Mouse (Mus musculus): ENCODE measurements around the gene Nol10. TPM values are rescaled to one million over a fixed set of nuclear protein-coding genes. Genes with fewer than 3 reads are reported as not detected.

Gene Nol10
- total RNA-seq (2017), result 20.1 and 23.1 TPM in 2 replicates

- ATAC-seq (replicated peaks; ENCODE audit: low read depth, poor library complexity, severe bottlenecking), result peak; percentile 97
These were observed at the start of gene Nol10 for GRCm38 (mm10) chr12:17348048-17349036. TSS of gene Nol10 (plus strand) at chr12:17348458.

GRCm38 (mm10) chr12:17299902-17300301 is 48.4 kb upstream of the Nol10 start:
- no peak for ATAC-seq (replicated peaks; ENCODE audit: low read depth, poor library complexity, severe bottlenecking)

- ATAC-seq (replicated peaks; ENCODE audit: low read depth, poor library complexity, severe bottlenecking), result no peak
These were observed 42.8 kb upstream of the Nol10 start for GRCm38 (mm10) chr12:17305445-17305844.

GRCm38 (mm10) chr12:17308246-17308645 is 40.0 kb upstream of the Nol10 start:
- 0 out of 2 replicates have a peak, but pooled peaks have one; percentile 15 for ATAC-seq (replicated peaks; ENCODE audit: low read depth, poor library complexity, severe bottlenecking)

GRCm38 (mm10) chr12:17310852-17311839 is 37.1 kb upstream of the Nol10 start:
- ATAC-seq (replicated peaks; ENCODE audit: low read depth, poor library complexity, severe bottlenecking), result no peak

DNA sequence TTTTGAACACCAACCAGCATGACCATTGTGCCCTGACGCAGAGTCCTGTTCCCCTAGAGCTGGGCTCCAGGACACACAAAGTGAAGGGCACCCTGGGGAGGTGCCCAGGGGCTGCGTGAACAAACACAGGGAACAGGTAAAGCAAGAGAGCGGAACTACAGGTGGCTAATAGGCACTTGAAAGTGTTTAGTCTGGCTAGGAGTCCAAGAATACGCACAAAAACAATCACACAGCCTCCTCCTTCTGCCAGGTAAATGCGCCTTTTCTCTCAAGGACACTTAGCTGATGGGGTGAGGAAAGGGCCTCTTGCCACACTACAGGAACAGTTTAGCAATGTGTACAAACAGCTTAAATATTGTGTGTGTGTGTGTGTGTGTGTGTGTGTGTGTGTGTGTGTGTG is 32.2 kb upstream of the Nol10 start:
- ATAC-seq (replicated peaks; ENCODE audit: low read depth, poor library complexity, severe bottlenecking), result no peak

DNA sequence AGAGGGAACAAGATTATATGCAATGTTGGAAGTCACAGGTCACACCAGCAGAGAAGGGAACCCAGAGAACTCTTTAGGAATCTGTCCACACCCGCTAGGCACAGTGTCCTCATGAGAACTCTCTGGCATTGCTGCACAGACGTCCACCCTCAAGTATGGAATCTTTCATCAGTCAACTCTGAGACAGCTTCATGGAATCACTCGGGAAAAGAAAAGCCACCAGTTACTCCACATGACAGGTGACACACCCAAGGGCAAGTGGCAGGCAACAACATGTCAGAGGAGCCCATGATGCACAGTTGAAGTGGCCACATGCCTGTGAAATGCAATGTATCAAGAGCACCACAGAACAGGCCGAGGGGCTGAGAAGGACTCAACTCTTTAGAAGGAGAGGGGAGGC is 30.3 kb upstream of the Nol10 start:
- ATAC-seq (replicated peaks; ENCODE audit: low read depth, poor library complexity, severe bottlenecking), result no peak

- ATAC-seq (replicated peaks; ENCODE audit: low read depth, poor library complexity, severe bottlenecking), result no peak
These were observed 29.8 kb upstream of the Nol10 start for GRCm38 (mm10) chr12:17318453-17318852.

GRCm38 (mm10) chr12:17324549-17325470 is 23.4 kb upstream of the Nol10 start:
- ATAC-seq (replicated peaks; ENCODE audit: low read depth, poor library complexity, severe bottlenecking), result peak; percentile 64

DNA sequence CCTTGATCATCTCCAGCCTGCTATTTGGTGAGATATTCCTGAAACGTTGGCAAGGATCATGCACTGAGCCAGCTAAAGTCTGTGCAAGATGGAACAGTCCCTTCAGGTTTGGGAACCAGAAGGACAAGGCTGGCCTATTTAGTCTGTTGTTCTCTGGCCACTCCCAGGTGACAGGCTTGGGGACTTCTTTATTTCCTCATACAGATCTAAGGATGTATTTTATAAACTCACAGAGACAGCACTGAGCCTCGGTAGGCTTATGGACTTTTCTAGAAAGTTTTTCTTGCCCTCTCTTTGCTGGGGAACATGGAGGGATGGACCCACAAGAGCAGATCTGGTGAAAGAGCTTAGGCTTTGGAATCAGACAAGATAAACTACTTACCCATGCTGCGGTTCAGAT is 19.0 kb upstream of the Nol10 start, which contains the start of gene Atp6v1c2:
Atp6v1c2 (minus strand) TSS at position 101 of the 400 bp plus-strand sequence.
- no peak for ATAC-seq (replicated peaks; ENCODE audit: low read depth, poor library complexity, severe bottlenecking)

DNA sequence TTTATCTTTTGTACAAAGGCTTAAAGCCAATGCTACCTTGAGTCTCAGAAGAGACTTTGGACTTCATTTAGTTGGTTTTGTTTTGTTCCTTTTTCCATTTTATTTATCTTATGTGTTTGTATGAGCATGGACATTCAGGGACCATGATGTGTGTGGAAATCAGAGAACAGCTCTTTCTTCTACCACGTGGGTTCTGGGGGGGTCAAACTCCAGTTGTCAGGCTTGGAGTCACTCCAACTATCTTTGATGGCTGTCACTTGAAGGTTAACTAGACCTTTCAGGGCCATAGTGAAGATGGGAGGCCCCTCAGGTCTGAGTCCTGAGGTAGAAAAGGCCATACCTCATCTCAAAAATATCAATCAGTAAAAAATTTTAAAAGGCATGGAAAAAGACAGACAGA is 14.8 kb upstream of the Nol10 start:
- no peak for ATAC-seq (replicated peaks; ENCODE audit: low read depth, poor library complexity, severe bottlenecking)

DNA sequence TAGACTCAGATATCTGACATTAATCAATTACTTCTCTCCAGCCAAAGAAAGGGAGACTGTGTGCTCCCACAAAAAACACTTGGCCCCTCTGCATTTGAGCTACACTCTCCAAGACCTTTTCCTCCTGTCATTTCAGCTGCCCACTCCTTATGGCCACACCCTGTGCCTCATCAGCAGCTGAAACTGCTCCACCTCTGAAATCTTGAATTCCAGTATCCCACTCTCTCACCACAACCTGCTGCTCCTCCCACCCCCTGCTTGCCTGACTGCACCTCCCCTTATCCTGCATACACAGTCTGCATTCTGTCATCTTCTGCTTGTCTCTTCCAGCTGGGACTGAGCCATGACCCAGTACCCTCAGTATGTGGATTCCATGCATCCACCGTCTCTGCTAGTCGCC is 9.9 kb upstream of the Nol10 start:
- no peak for ATAC-seq (replicated peaks; ENCODE audit: low read depth, poor library complexity, severe bottlenecking)

DNA sequence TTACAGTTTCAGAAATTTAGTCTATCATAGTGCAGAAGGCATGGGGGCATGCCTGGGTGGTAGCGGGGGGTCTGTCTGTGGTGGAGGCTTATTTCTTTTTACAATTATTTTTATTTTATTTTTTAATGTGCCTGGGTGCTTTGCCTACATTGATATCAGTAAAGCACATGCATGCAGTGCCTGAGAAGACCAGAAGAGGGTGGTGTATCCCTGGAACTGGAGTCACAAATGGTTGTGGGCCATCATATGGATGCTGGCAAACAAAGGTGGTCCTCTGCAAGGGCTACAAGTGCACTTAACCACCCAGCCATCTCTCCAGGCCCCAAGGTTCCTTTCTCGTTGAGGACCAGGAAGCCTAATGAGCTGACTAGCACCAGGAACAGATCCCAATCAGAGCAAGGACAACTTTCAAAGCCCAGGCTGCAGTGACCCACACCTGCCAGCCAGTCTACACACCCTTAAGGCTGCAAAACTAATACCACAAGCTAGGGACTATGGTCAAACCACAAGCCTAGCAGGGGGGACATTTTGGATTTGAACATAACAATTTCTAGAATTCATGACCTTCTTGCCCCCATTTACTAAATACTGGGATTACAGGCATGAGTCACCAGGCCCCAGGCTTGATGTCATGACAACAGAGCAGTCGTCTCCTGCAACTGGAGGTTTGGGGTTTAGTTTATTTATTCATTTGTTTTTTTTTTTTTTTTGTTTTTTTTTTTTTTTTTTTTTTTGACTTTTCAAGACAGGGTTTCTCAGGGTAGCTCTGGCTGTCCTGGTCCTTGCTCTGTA is 8.9 kb upstream of the Nol10 start:
- ATAC-seq (replicated peaks; ENCODE audit: low read depth, poor library complexity, severe bottlenecking), result peak; percentile 79

DNA sequence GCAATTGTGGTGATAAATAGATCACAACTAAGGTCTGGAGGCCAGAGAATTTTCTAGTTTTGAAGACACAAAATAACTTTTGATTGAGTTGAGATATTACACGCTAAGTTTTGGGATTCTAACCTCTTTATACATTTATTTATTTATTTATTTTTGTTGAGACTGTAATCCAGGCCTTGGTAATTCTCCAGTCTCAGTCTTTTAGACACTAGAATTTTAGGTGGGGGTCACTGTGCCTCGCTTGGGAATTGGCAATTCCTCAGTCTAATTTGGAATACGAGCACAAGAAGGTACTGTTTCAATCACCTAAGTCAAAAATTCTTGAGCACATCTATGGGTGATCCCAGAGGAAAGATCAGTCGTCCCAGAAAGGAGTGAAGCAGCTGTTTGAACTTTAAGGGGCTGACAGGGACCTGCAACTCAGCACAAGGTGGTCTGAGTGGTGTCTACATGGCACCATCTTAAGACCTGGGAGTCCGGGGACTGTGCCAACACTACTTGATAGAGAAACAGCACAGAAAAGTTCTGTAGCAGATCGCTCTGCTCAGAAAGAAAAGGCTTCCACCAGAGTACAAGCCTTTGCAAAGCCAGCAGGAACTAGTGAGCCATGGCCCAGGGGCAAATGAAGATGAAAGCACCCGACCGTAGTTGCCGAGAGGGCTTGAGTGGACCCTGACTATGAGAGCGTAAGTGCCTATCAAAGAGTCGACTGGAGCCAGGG is 771 bp upstream of the Nol10 start:
- ATAC-seq (replicated peaks; ENCODE audit: low read depth, poor library complexity, severe bottlenecking), result peak; percentile 33

DNA sequence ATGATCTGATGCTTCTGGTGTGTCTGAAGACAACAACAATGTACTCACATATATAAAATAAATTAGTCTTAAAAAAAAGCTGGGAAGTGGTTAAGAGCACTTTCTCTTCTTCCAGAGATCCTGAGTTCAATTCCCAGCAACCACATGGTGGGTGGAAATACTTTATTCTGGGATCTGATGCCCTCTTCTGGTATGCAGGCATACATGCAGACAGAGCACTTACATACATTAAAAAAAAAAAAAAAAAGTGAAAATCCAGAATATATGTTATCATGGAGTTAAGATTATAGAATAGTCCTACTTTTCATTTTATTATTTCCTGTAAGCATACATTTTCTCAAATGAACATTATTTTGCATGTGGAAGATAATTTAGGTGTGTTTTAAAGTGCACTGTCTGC is 1.8 kb downstream of the Nol10 start:
- no peak for ATAC-seq (replicated peaks; ENCODE audit: low read depth, poor library complexity, severe bottlenecking)

GRCm38 (mm10) chr12:17356853-17357252 is 8.6 kb downstream of the Nol10 start:
- ATAC-seq (replicated peaks; ENCODE audit: low read depth, poor library complexity, severe bottlenecking), result 0 out of 2 replicates have a peak, but pooled peaks have one; percentile 50

DNA sequence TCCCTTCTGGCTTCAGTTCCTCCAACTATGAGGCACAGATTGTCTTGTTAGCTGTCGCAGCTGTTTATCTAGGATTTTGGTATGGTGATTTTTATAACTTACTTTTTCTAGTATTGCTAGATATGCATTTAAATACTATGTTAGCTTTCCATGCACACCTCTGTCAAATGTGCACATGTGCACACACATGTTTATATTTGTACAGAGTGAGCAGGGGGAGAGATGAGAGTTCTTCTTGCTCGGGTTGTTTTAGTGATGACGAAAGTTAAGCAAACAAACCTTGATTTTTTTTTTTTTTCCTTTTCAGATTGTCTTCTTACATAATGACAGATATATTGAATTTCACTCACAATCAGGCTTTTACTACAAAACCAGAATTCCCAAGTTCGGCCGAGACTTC is 9.5 kb downstream of the Nol10 start:
- ATAC-seq (replicated peaks; ENCODE audit: low read depth, poor library complexity, severe bottlenecking), result no peak

DNA sequence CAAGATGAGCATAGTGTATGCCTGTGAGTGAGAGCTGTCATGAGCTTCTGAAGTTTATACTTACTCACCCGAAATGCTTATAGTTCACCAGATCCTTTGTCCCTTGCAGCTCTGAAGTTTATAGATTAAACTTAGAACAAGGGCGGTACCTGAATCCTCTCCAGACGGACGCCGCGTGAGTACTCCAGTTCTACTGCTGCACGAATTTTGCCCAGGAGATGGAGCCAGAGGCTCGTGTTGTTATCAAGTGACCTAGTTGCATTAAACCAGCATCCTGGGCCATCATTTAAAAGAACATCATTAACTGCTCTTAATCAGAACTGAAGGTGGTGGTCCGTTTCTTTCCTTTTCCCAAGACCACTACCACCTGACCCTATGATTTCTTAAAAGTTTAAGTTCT is 10.7 kb downstream of the Nol10 start:
- no peak for ATAC-seq (replicated peaks; ENCODE audit: low read depth, poor library complexity, severe bottlenecking)
